Mouse (Mus musculus) spleen, adult 12 weeks (tissue): ENCODE results near the gene Adgrl3.

Experiments
- DNase-seq: peaks from one replicate; pipeline ENCODE4 v3.0.0; 2022; ENCODE audit warnings: low spot score

The Adgrl3 gene

GRCm38 (mm10) chr5:81248724-81249123 is 228.8 kb downstream of the Adgrl3 start:
- DNase-seq, result no peak

GRCm38 (mm10) chr5:81256091-81256490 is 236.2 kb downstream of the Adgrl3 start:
- DNase-seq, result no peak

GRCm38 (mm10) chr5:81269689-81270088 is 249.8 kb downstream of the Adgrl3 start:
- DNase-seq, result no peak

- DNase-seq, result no peak
Measured at GRCm38 (mm10) chr5:81275346-81276047, 255.6 kb downstream of the Adgrl3 start.

- DNase-seq, result no peak
Measured at GRCm38 (mm10) chr5:81279246-81279645, 259.3 kb downstream of the Adgrl3 start.

GRCm38 (mm10) chr5:81285643-81286042 is 265.7 kb downstream of the Adgrl3 start:
- DNase-seq, result no peak

GRCm38 (mm10) chr5:81301874-81302273 is 281.9 kb downstream of the Adgrl3 start:
- no peak for DNase-seq

- no peak for DNase-seq
Measured at GRCm38 (mm10) chr5:81317406-81318112, 297.6 kb downstream of the Adgrl3 start.

GRCm38 (mm10) chr5:81321276-81321934 is 301.5 kb downstream of the Adgrl3 start:
- DNase-seq, result no peak

GRCm38 (mm10) chr5:81322064-81322463 is 302.1 kb downstream of the Adgrl3 start:
- no peak for DNase-seq

GRCm38 (mm10) chr5:81326916-81327315 is 307.0 kb downstream of the Adgrl3 start:
- no peak for DNase-seq

GRCm38 (mm10) chr5:81327392-81327791 is 307.5 kb downstream of the Adgrl3 start:
- DNase-seq, result no peak

- no peak for DNase-seq
Measured at GRCm38 (mm10) chr5:81329571-81329971, 309.6 kb downstream of the Adgrl3 start.

- DNase-seq, result no peak
Measured at GRCm38 (mm10) chr5:81344330-81344729, 324.4 kb downstream of the Adgrl3 start.

- DNase-seq, result no peak
Measured at GRCm38 (mm10) chr5:81345096-81345435, 325.1 kb downstream of the Adgrl3 start.

GRCm38 (mm10) chr5:81345436-81346131 is 325.6 kb downstream of the Adgrl3 start:
- DNase-seq, result no peak

- DNase-seq, result no peak
Measured at GRCm38 (mm10) chr5:81347571-81347970, 327.6 kb downstream of the Adgrl3 start.

- no peak for DNase-seq
Measured at GRCm38 (mm10) chr5:81359560-81359959, 339.6 kb downstream of the Adgrl3 start.

GRCm38 (mm10) chr5:81364198-81364643 is 344.3 kb downstream of the Adgrl3 start:
- DNase-seq, result no peak

GRCm38 (mm10) chr5:81365250-81365649 is 345.3 kb downstream of the Adgrl3 start:
- no peak for DNase-seq

- DNase-seq, result no peak
Measured at GRCm38 (mm10) chr5:81370126-81370850, 350.4 kb downstream of the Adgrl3 start.

- DNase-seq, result no peak
Measured at GRCm38 (mm10) chr5:81375992-81376391, 356.1 kb downstream of the Adgrl3 start.
